ENCODE assay signal across 23 mouse cellular contexts in genomic region chr7:139541422-139541821, GRCm38 (mm10). TPM values are rescaled to one million over a fixed set of nuclear protein-coding genes. Genes with fewer than 3 reads are reported as not detected.
DNase-seq lines count a peak whose midpoint lies in the region; ATAC-seq and TF ChIP-seq lines count a peak whose summit lies in the region.
"Had no signal": no experiment of that assay in that cellular context is flagged by ENCODE, and none has a peak within 500 bp of the region (broad histone marks: within the 10 kb centered on the region; RNA-seq: fewer than 3 reads in every experiment).

No protein-coding gene starts in this region.

- TF ChIP-seq CTCF in layer of hippocampus, adult 2 months (conservative IDR thresholded peaks at IDR 0.05) = peak; percentile 42

- H3K4me3 ChIP-seq in layer of hippocampus, adult 2 months = no peak overlapping the region
- H3K4me3 ChIP-seq: embryonic facial prominence, embryonic 12.5 days; erythroblast, embryonic 14.5 days; forebrain, embryonic 15.5 days; limb, embryonic 12.5 days; liver, embryonic 13.5 days; myocyte; stomach, embryonic 15.5 days had no signal

- no peak overlapping the region for H3K27ac ChIP-seq in layer of hippocampus, adult 2 months
- H3K27ac ChIP-seq: embryonic facial prominence, embryonic 12.5 days; forebrain, embryonic 15.5 days; limb, embryonic 12.5 days; liver, embryonic 13.5 days; stomach, embryonic 15.5 days had no signal

- 0 out of 2 replicates have a peak, but pooled peaks have one; percentile 62 for ATAC-seq in cerebellum, adult (ENCODE audit: insufficient number of reproducible peaks, low FRiP score, low TSS enrichment)
- ATAC-seq: forebrain, embryonic 15.5 days; Patski had no signal

- DNase-seq in cerebellum, postnatal 4 days (ENCODE audit: low spot score in 2 of 2) = no peak
- no peak for DNase-seq in layer of hippocampus, adult 2 months (ENCODE audit: low spot score in 2 of 2)
- no peak for DNase-seq in layer of hippocampus, adult 9-11 months
- DNase-seq in cerebellum, adult 11 months = peak; percentile 48
- peak; percentile 43 to 64 for DNase-seq in cerebellum, postnatal 10 days
- no peak for DNase-seq in frontal cortex, postnatal 25 days (ENCODE audit: low spot score in 2 of 2)
- no peak for DNase-seq in ovary, postnatal 36 days (ENCODE audit: low spot score)
- DNase-seq: adrenal gland, adult 8-10 months; kidney, postnatal 25 days; liver, embryonic 13.5 days; lung, postnatal 10 days; midbrain, embryonic 14.5 days; right cerebral cortex, postnatal 25 days; thymus, adult 2 months had no signal

RNA-seq across cellular contexts. Expression of gene Nkx6-2, which starts 41.2 kb away (rescaled TPM):
- total RNA-seq in layer of hippocampus, adult 2 months (2021) = 1 to 10 TPM; 8.0 to 8.2 TPM
- total RNA-seq: megakaryocyte, adult 5-6 weeks had no signal

Comparison
In these comparisons a context has a peak if more than half of its experiments do, and no peak if none do; other contexts are left out.
1. DNase-seq: peak in cerebellum, adult 11 months (single experiment) and cerebellum, postnatal 10 days (2 of 2); none in cerebellum, postnatal 4 days (0 of 2), layer of hippocampus, adult 2 months (0 of 2), layer of hippocampus, adult 9-11 months (single experiment), frontal cortex, postnatal 25 days (0 of 2) and ovary, postnatal 36 days (single experiment).